Mouse (Mus musculus) erythroblast, embryonic 14.5 days (primary cell): ENCODE measurements around the gene Bik.

Experiments
- GATA1 ChIP-seq: IDR thresholded peaks from 2 replicates; pipeline ENCODE4 v1.6.1; 2012; ENCODE audit warnings: low read length, inconsistent platforms, mixed read lengths
- TAL1 ChIP-seq: IDR thresholded peaks from 3 replicates; pipeline ENCODE4 v1.6.1; 2012; ENCODE audit warnings: low read length, inconsistent platforms, mixed read lengths

GRCm38 (mm10) chr15:83570641-83571040 is 44.0 kb downstream of the Bik start:
- no peak for TF ChIP-seq GATA1
- TF ChIP-seq TAL1 = no peak
